Mouse (Mus musculus) MN1 (cell line): ENCODE measurements at regions not wholly inside any gene's neighbourhood (a gene's known extent, or its start where the extent isn't known, plus 50 kb on each side); places are given as distances from the start of the nearest gene placed in this dataset.
A peak's percentile ranks its signal among the peaks of the same experiment; 100 is the strongest.

Experiments
- DNase-seq: peaks from one replicate; pipeline ENCODE4 v3.0.0-alpha.2; 2016; ENCODE audit warnings: low spot score

DNA sequence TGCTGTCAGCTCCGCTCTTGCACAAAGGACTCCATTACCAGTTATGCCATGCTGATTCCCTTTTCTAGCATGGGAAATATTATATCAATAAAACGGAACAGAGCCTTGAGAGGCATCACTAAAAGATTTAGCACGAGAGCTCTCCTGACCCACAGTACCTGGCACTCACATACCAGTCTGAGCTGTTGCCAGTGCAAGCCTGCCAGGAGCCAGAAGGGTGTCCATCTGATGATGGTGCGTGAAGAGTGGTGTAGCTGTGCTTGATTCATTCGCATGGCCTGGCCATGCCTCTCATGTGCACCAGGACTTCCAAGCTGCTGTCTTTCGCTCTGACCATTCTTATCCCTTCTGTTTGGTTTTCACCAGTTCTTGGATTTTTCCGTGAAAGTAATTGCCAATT, 102.3 kb upstream of the Irx4 start:
- no peak for DNase-seq

DNA sequence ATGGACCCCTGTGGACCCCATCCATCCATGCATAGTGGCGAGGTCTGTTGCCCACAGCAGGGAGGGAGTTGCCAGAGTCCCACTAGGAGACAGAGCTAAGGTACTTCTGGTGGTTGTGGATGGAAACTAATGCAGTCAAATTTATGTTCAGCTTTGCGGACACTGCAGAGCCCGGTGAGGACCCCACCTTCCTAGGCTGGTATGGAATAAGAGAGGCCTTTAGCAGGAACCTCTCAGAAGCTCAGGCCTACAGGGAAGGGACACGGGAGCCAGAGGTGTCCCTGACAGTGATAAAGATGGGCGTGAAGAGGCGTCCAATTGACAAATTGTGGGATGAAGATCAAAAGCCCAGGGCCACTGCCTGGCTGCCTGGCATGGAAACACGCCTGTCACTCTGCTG, 100.8 kb upstream of the Irx4 start:
- DNase-seq, result no peak

DNA sequence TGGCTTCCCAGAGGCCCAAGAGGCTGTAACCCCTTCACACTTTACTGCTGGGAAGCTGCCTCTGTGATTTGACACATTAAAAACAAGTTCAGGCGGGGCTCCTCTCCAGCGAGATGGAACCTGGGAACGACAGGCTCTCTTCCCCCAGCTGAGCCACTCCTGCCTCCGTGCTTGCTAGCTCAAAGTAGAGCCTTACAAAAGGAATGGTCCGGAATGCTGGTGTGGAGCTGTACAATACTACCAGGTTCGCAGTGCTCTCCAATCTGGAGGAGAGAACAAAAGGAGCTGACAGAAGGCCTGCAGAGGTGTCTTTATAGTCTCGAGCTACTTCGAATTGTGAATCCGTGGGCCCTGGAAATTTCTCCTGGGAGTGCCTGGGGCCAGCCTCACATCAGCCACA, 100.4 kb upstream of the Irx4 start:
- DNase-seq, result peak; percentile 6

DNA sequence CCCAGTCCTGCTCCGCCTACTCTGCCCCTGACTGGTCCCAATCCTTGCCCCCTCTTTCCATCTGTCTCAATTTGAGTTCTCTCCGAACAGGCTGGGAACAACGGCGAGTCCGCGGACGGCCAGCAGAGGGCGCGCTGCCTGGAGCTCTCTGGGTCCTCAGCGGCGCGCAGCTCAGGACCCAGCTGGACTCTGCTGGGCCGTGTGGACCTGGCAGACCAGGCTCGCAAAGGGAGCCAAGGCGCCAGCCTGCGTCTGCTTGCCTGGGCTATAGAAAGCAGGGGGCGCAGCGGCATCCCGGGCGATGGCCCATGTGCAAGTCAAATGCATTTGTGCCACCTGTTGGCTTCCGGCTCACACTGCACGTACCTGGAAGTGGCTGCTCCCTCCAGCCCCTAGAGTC, 100.0 kb upstream of the Irx4 start:
- peak; percentile 80 for DNase-seq

DNA sequence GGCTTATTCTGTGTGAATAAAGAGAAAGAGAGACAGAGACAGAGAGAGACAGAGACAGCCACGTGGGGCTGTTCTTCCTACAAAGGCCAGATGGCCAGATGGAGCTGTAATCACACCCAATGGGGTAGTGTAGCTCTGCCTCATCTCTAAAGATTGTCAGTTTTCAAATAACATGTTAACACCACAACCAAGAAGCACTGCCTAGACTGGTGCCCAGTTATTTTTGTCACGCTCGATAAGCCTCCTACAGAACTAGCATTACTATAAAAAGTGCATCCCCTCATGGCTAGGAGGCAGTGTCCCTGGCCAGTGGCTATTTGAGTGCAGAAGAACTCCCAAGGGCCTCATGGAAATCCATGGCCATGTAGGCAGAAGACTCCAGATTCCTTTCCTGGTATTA, 90.0 kb upstream of the Irx4 start:
- DNase-seq, result no peak

DNA sequence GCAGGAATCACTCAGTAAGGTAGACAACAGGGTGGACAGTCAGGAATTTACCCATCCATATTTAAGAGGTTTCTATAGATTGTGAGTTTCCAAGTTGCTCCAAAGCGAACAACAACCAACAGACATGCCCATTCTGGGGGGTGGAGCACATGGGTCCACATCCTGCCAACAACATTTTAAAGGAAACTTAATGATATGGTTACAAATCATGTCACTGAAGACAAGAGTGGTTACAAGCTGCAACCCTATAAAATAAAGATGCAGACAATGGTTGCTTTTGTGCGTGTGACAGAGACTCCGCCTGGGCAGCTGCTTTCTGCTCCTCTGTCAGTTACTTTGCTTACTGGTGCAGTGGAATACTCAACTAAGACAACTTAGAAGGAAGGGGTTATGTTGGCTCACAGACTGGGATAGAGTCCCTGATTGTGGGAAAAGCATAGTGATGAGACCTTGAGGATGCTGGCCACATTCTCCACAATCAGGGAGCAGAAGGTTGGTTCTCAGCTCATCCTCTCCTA, 52.3 kb upstream of the Irx4 start:
- no peak for DNase-seq
